Mouse (Mus musculus): ENCODE results near the gene Adora2a. TPM values are rescaled to one million over a fixed set of nuclear protein-coding genes. Genes with fewer than 3 reads are reported as not detected.

The Adora2a gene
- polyA plus RNA-seq, 1 experiment: 1.3 TPM

- no peak for TF ChIP-seq MYOG (IDR thresholded peaks at IDR 0.05; ENCODE audit: control insufficient read depth in 1 of 3, insufficient read depth in 1 of 3, insufficient read length in 2 of 3, low read depth in 2 of 3)
- no peak for TF ChIP-seq TCF3 (IDR thresholded peaks at IDR 0.05; ENCODE audit: insufficient read length, low read depth)
- no peak for TF ChIP-seq REST (IDR thresholded peaks at IDR 0.05; ENCODE audit: insufficient read depth, insufficient read length)
- TF ChIP-seq TCF12 (IDR thresholded peaks at IDR 0.05; ENCODE audit: insufficient read depth, poor library complexity, severe bottlenecking): no peak
- no peak for TF ChIP-seq USF1 (IDR thresholded peaks at IDR 0.05; ENCODE audit: low read depth)
- no peak for TF ChIP-seq POLR2A (IDR thresholded peaks at IDR 0.05; ENCODE audit: insufficient read length, low read depth)
- TF ChIP-seq MYOD1 (IDR thresholded peaks at IDR 0.05; ENCODE audit: control insufficient read depth in 1 of 3, insufficient read length in 2 of 3, low read depth in 2 of 3): no peak
- no peak for TF ChIP-seq SRF (IDR thresholded peaks at IDR 0.05; ENCODE audit: control insufficient read depth, insufficient read length, low read depth)
- TF ChIP-seq POLR2AphosphoS2 (IDR thresholded peaks at IDR 0.05; ENCODE audit: insufficient read length, low read depth): no peak
- no peak for TF ChIP-seq MAX (IDR thresholded peaks at IDR 0.05; ENCODE audit: low read depth)
- TF ChIP-seq CEBPB (IDR thresholded peaks at IDR 0.05; ENCODE audit: insufficient read depth, poor library complexity, severe bottlenecking): no peak
- TF ChIP-seq E2F4 (IDR thresholded peaks at IDR 0.05; ENCODE audit: insufficient read depth): no peak
- no peaks in the 10 kb centered on the region for H3K36me3 ChIP-seq (ENCODE audit: control insufficient read depth, insufficient read depth)
- no peak overlapping the region for H3K4me2 ChIP-seq (ENCODE audit: low read depth)
- H3K27me3 ChIP-seq (ENCODE audit: control insufficient read depth, insufficient read depth, insufficient read length): peaks cover 10% of the 10 kb centered on the region
- no peak overlapping the region for H3K4me3 ChIP-seq
- H3K79me2 ChIP-seq (ENCODE audit: control insufficient read depth, insufficient read depth): no peaks in the 10 kb centered on the region
- no peak overlapping the region for H3ac ChIP-seq (ENCODE audit: control insufficient read depth, insufficient read length)
Observed at GRCm38 (mm10) chr10:75334175-75334574, 17.5 kb downstream of the Adora2a start.

DNA sequence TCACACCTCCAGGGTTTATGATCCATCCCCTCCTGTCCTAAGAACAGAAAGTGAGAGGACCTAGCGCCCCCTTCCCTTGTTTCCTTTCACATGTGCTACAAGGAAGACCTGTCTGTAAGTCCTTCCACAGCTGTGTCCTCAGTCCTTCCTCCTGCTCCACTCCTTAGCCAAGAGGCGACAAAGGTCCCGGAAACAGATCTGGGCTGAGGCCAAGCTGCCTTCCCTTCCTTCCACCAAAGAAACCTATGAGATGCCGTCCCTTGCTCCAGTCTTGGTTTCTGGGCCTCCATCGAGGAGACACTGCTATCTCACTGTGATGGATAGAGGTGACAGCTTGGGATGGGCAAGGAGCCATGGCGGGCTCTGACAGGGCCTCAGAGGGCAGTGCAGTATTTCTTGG, 18.4 kb downstream of the Adora2a start:
- Histone ChIP-seq H3K4me3 (no peak overlapping the region), H3ac (ENCODE audit: control insufficient read depth, insufficient read length) (no peak overlapping the region), H3K27me3 (ENCODE audit: control insufficient read depth, insufficient read depth, insufficient read length) (peaks cover 10% of the 10 kb centered on the region), H3K36me3 (ENCODE audit: control insufficient read depth, insufficient read depth) (no peaks in the 10 kb centered on the region), H3K79me2 (ENCODE audit: control insufficient read depth, insufficient read depth) (no peaks in the 10 kb centered on the region), H3K4me2 (ENCODE audit: low read depth) (no peak overlapping the region)
- TF ChIP-seq TCF12 (IDR thresholded peaks at IDR 0.05; ENCODE audit: insufficient read depth, poor library complexity, severe bottlenecking): no peak
- no peak for TF ChIP-seq MYOD1 (IDR thresholded peaks at IDR 0.05; ENCODE audit: control insufficient read depth in 1 of 3, insufficient read length in 2 of 3, low read depth in 2 of 3)
- no peak for TF ChIP-seq TCF3 (IDR thresholded peaks at IDR 0.05; ENCODE audit: insufficient read length, low read depth)
- TF ChIP-seq USF1 (IDR thresholded peaks at IDR 0.05; ENCODE audit: low read depth): no peak
- TF ChIP-seq E2F4 (IDR thresholded peaks at IDR 0.05; ENCODE audit: insufficient read depth): no peak
- TF ChIP-seq REST (IDR thresholded peaks at IDR 0.05; ENCODE audit: insufficient read depth, insufficient read length): no peak
- TF ChIP-seq POLR2A (IDR thresholded peaks at IDR 0.05; ENCODE audit: insufficient read length, low read depth): no peak
- TF ChIP-seq MYOG (IDR thresholded peaks at IDR 0.05; ENCODE audit: control insufficient read depth in 1 of 3, insufficient read depth in 1 of 3, insufficient read length in 2 of 3, low read depth in 2 of 3): no peak
- TF ChIP-seq MAX (IDR thresholded peaks at IDR 0.05; ENCODE audit: low read depth): no peak
- no peak for TF ChIP-seq SRF (IDR thresholded peaks at IDR 0.05; ENCODE audit: control insufficient read depth, insufficient read length, low read depth)
- TF ChIP-seq POLR2AphosphoS2 (IDR thresholded peaks at IDR 0.05; ENCODE audit: insufficient read length, low read depth): no peak
- TF ChIP-seq CEBPB (IDR thresholded peaks at IDR 0.05; ENCODE audit: insufficient read depth, poor library complexity, severe bottlenecking): no peak

- TF ChIP-seq MYOG (IDR thresholded peaks at IDR 0.05; ENCODE audit: control insufficient read depth in 1 of 3, insufficient read depth in 1 of 3, insufficient read length in 2 of 3, low read depth in 2 of 3) (no peak), MAX (IDR thresholded peaks at IDR 0.05; ENCODE audit: low read depth) (no peak), POLR2A (IDR thresholded peaks at IDR 0.05; ENCODE audit: insufficient read length, low read depth) (no peak)
- Histone ChIP-seq H3K4me3 (no peak overlapping the region), H3K36me3 (ENCODE audit: control insufficient read depth, insufficient read depth) (no peaks in the 10 kb centered on the region), H3ac (ENCODE audit: control insufficient read depth, insufficient read length) (no peak overlapping the region), H3K27me3 (ENCODE audit: control insufficient read depth, insufficient read depth, insufficient read length) (peaks cover 10% of the 10 kb centered on the region), H3K4me2 (ENCODE audit: low read depth) (no peak overlapping the region), H3K79me2 (ENCODE audit: control insufficient read depth, insufficient read depth) (no peaks in the 10 kb centered on the region)
Observed at GRCm38 (mm10) chr10:75337231-75337630, 20.6 kb downstream of the Adora2a start.

DNA sequence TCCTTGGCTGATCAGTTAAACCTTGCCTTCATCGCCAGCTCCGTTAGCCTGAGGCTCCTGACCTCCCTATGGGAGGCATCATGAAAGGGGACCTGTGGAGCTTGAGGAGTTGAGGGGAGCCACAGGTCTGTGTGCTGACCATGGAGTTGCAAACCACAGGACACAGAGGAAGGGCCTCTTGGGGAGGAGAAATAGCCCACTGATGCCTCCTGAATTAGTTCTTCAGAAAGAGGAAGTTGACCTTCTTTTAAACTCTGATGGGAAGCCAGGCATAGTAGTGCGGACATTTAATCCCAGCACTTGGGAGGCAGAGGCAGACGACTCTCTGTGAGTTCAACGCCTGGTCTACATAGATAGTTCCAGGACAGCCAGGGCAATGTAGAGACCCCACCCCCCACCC, 22.2 kb downstream of the Adora2a start:
- no peaks in the 10 kb centered on the region for H3K79me2 ChIP-seq (ENCODE audit: control insufficient read depth, insufficient read depth)
- no peak overlapping the region for H3K4me2 ChIP-seq (ENCODE audit: low read depth)
- H3ac ChIP-seq (ENCODE audit: control insufficient read depth, insufficient read length): no peak overlapping the region
- peaks cover 10% of the 10 kb centered on the region for H3K27me3 ChIP-seq (ENCODE audit: control insufficient read depth, insufficient read depth, insufficient read length)
- H3K4me3 ChIP-seq: no peak overlapping the region
- no peaks in the 10 kb centered on the region for H3K36me3 ChIP-seq (ENCODE audit: control insufficient read depth, insufficient read depth)
- TF ChIP-seq MYOD1 (IDR thresholded peaks at IDR 0.05; ENCODE audit: control insufficient read depth in 1 of 3, insufficient read length in 2 of 3, low read depth in 2 of 3) (no peak), TCF3 (IDR thresholded peaks at IDR 0.05; ENCODE audit: insufficient read length, low read depth) (no peak), POLR2A (IDR thresholded peaks at IDR 0.05; ENCODE audit: insufficient read length, low read depth) (no peak), TCF12 (IDR thresholded peaks at IDR 0.05; ENCODE audit: insufficient read depth, poor library complexity, severe bottlenecking) (no peak), E2F4 (IDR thresholded peaks at IDR 0.05; ENCODE audit: insufficient read depth) (no peak), POLR2AphosphoS2 (IDR thresholded peaks at IDR 0.05; ENCODE audit: insufficient read length, low read depth) (no peak), MYOG (IDR thresholded peaks at IDR 0.05; ENCODE audit: control insufficient read depth in 1 of 3, insufficient read depth in 1 of 3, insufficient read length in 2 of 3, low read depth in 2 of 3) (no peak), SRF (IDR thresholded peaks at IDR 0.05; ENCODE audit: control insufficient read depth, insufficient read length, low read depth) (no peak), CEBPB (IDR thresholded peaks at IDR 0.05; ENCODE audit: insufficient read depth, poor library complexity, severe bottlenecking) (no peak), MAX (IDR thresholded peaks at IDR 0.05; ENCODE audit: low read depth) (no peak), REST (IDR thresholded peaks at IDR 0.05; ENCODE audit: insufficient read depth, insufficient read length) (no peak)

DNA sequence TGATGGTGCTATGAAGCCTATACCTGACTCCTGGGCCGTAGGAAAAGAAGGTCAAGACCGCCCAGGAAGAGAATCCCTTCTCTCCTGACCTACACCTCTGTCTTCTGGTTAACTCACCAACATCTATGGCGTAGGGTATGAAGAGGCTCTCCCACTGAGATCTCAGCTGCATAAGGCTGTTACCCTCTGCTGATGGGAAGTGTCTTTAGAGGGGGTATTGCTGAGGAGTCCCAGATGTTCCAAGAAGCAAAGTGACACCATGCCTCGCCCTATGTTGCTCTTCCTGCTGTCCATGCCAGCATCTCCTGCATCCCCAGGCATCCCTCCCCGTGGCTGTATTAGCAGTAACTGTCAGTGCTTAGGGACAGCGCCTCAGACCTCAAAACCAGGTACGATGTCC, 22.7 kb downstream of the Adora2a start:
- Histone ChIP-seq H3K27me3 (ENCODE audit: control insufficient read depth, insufficient read depth, insufficient read length) (peaks cover 10% of the 10 kb centered on the region), H3K79me2 (ENCODE audit: control insufficient read depth, insufficient read depth) (no peaks in the 10 kb centered on the region), H3K4me3 (no peak overlapping the region), H3ac (ENCODE audit: control insufficient read depth, insufficient read length) (no peak overlapping the region), H3K4me2 (ENCODE audit: low read depth) (no peak overlapping the region), H3K36me3 (ENCODE audit: control insufficient read depth, insufficient read depth) (no peaks in the 10 kb centered on the region)
- TF ChIP-seq REST (IDR thresholded peaks at IDR 0.05; ENCODE audit: insufficient read depth, insufficient read length): no peak
- TF ChIP-seq POLR2AphosphoS2 (IDR thresholded peaks at IDR 0.05; ENCODE audit: insufficient read length, low read depth): no peak
- no peak for TF ChIP-seq MYOG (IDR thresholded peaks at IDR 0.05; ENCODE audit: control insufficient read depth in 1 of 3, insufficient read depth in 1 of 3, insufficient read length in 2 of 3, low read depth in 2 of 3)

All from myocyte (in vitro differentiated cells).